Mouse (Mus musculus): ENCODE measurements around the gene Acss2. TPM values are rescaled to one million over a fixed set of nuclear protein-coding genes. Genes with fewer than 3 reads are reported as not detected.

Gene Acss2
- total and polyA plus RNA-seq, 2 experiments from 2014 or later: 16.3 to 25.5 TPM

DNA sequence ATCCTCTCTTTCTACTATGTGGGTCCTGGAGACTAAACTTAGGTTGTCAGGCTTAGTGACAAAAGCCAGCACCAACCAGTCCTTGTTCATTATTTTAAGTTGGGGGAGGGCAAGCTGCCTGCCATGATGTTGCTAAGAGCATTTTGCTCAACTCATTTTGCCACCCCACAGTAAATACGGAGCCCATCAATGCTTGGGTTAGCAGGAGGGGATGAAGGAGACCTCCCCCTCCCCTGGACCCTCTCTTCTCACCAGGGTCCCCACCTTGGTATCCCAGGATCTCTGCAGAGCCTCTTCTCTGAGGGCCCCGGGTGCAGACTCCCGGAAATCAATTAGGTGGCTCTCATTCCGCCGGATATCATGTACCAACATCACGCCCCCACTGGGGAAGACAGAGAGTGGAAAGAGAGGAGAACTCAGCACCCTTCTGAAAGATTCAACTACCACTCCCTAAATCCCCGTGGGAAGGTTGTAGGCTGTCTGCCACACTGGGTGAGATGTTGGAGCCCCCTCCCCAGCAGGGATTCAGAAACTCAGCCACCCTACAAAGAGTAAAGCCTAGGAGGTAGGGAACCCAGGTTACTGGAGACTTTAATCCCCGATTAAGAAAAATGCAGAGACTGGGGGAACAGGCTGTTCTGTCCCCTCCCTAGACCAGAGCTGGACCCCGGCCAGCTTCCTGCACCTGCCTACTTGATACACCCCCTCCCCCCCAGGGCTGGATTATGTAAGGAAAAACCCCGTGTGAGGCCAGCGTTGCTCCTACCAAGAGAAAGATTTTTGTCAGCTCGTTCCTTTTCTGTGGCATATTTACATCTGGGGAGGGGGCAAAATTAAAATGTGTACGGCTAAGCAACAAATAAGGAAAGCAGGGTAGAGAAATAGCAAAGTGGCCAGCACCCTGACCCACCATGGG is 13.1 kb upstream of the Acss2 start:
- Histone ChIP-seq H3K27ac (ENCODE audit: low read depth, low read length) (no peak overlapping the region), H3K4me2 (ENCODE audit: low read depth) (no peak overlapping the region), H3K4me3 (ENCODE audit: low read depth, low read length) (no peak overlapping the region), H3K9me3 (ENCODE audit: low read length) (no peaks in the 10 kb centered on the region), H3K27me3 (ENCODE audit: insufficient read depth, low read length) (no peaks in the 10 kb centered on the region), H3K4me1 (ENCODE audit: insufficient read depth) (0 out of 2 replicates have a peak, but pooled peaks cover 7% of the 10 kb centered on the region), H3K9ac (no peak overlapping the region), H3K36me3 (ENCODE audit: insufficient read depth) (peaks cover 49% of the 10 kb centered on the region)
- ATAC-seq (no peak), DNase-seq (no peak)
- TF ChIP-seq CTCF (IDR thresholded peaks at IDR 0.05; ENCODE audit: low read depth): no peak
- 44% methylated on average over 13 of the region's 13 CpGs for WGBS

GRCm38 (mm10) chr2:155505811-155506210 is 11.9 kb upstream of the Acss2 start:
- H3K9ac ChIP-seq: no peak overlapping the region
- 0 out of 2 replicates have a peak, but pooled peaks cover 7% of the 10 kb centered on the region for H3K4me1 ChIP-seq (ENCODE audit: insufficient read depth)
- DNase-seq: no peak
- no peak overlapping the region for H3K4me2 ChIP-seq (ENCODE audit: low read depth)
- no peak overlapping the region for H3K27ac ChIP-seq (ENCODE audit: low read depth, low read length)
- no peak overlapping the region for H3K4me3 ChIP-seq (ENCODE audit: low read depth, low read length)
- no peak for ATAC-seq
- H3K27me3 ChIP-seq (ENCODE audit: insufficient read depth, low read length): no peaks in the 10 kb centered on the region
- no peaks in the 10 kb centered on the region for H3K9me3 ChIP-seq (ENCODE audit: low read length)
- peaks cover 38% of the 10 kb centered on the region for H3K36me3 ChIP-seq (ENCODE audit: insufficient read depth)
- TF ChIP-seq CTCF (IDR thresholded peaks at IDR 0.05; ENCODE audit: low read depth): no peak
- 94% methylated on average over 9 of the region's 9 CpGs for WGBS

GRCm38 (mm10) chr2:155507721-155508470 is 9.9 kb upstream of the Acss2 start:
- Histone ChIP-seq H3K36me3 (ENCODE audit: insufficient read depth) (peaks cover 26% of the 10 kb centered on the region; the same call in 1 of the 2 replicates), H3K27ac (ENCODE audit: low read depth, low read length) (no peak overlapping the region), H3K4me3 (ENCODE audit: low read depth, low read length) (no peak overlapping the region), H3K4me1 (ENCODE audit: insufficient read depth) (0 out of 2 replicates have a peak, but pooled peaks cover 13% of the 10 kb centered on the region), H3K9me3 (ENCODE audit: low read length) (no peaks in the 10 kb centered on the region), H3K27me3 (ENCODE audit: insufficient read depth, low read length) (no peaks in the 10 kb centered on the region), H3K4me2 (ENCODE audit: low read depth) (no peak overlapping the region), H3K9ac (no peak overlapping the region)
- no peak for ATAC-seq
- TF ChIP-seq CTCF (IDR thresholded peaks at IDR 0.05; ENCODE audit: low read depth): no peak
- DNase-seq: no peak
- WGBS: 62% methylated on average over 10 of the region's 10 CpGs

- no peak for ATAC-seq
- DNase-seq: peak; percentile 21
- Histone ChIP-seq H3K36me3 (ENCODE audit: insufficient read depth) (no peaks in the 10 kb centered on the region; the same call in 1 of the 2 replicates), H3K27me3 (ENCODE audit: insufficient read depth, low read length) (no peaks in the 10 kb centered on the region), H3K4me3 (ENCODE audit: low read depth, low read length) (no peak overlapping the region), H3K4me2 (ENCODE audit: low read depth) (peak overlapping the region; percentile 81; the same call in 1 of the 2 replicates), H3K9me3 (ENCODE audit: low read length) (no peaks in the 10 kb centered on the region), H3K9ac (no peak overlapping the region), H3K27ac (ENCODE audit: low read depth, low read length) (no peak overlapping the region), H3K4me1 (ENCODE audit: insufficient read depth) (peaks cover 23% of the 10 kb centered on the region; the same call in 1 of the 2 replicates)
- 64% methylated on average over 4 of the region's 4 CpGs for WGBS
- peak; percentile 63 for TF ChIP-seq CTCF (IDR thresholded peaks at IDR 0.05; ENCODE audit: low read depth)
Measured at GRCm38 (mm10) chr2:155512479-155512878, 5.3 kb upstream of the Acss2 start.

GRCm38 (mm10) chr2:155513543-155513942 is 4.2 kb upstream of the Acss2 start:
- H3K4me1 ChIP-seq (ENCODE audit: insufficient read depth): peaks cover 17% of the 10 kb centered on the region; the same call in 1 of the 2 replicates
- ATAC-seq (no peak), DNase-seq (peak; percentile 45)
- H3K27me3 ChIP-seq (ENCODE audit: insufficient read depth, low read length): no peaks in the 10 kb centered on the region
- peak overlapping the region; percentile 89 for H3K9ac ChIP-seq
- H3K4me3 ChIP-seq (ENCODE audit: low read depth, low read length): peak overlapping the region; percentile 79
- no peak for TF ChIP-seq CTCF (IDR thresholded peaks at IDR 0.05; ENCODE audit: low read depth)
- 65% methylated on average over 5 of the region's 5 CpGs for WGBS
- no peaks in the 10 kb centered on the region; the same call in 1 of the 2 replicates for H3K36me3 ChIP-seq (ENCODE audit: insufficient read depth)
- H3K27ac ChIP-seq (ENCODE audit: low read depth, low read length): 0 out of 2 replicates have a peak overlapping the region, but pooled peaks have one; percentile 80
- H3K4me2 ChIP-seq (ENCODE audit: low read depth): peak overlapping the region; percentile 81
- no peaks in the 10 kb centered on the region for H3K9me3 ChIP-seq (ENCODE audit: low read length)

DNA sequence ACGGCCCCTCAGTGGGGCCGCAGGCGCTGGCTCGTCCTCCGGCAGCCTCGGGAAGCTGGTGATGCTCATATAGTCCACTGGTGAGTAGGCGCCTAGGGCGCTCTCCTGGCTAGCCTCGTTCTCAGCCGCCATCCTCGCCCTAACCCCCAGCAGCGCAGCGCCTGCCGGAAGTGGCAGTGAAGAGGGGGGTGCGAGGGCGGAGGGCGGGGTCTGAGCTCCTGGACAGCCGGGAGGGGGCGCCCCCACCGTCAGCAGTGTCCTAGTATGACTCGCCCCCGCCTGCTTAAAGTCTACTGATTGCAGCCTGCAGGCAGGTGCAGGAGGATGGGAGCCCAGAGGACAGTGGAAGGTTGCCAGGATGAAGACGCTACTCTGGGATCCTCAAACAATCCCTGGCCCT is 3.1 kb upstream of the Acss2 start:
- Histone ChIP-seq H3K9ac (peak overlapping the region; percentile 89), H3K36me3 (ENCODE audit: insufficient read depth) (no peaks in the 10 kb centered on the region; the same call in 1 of the 2 replicates), H3K4me1 (ENCODE audit: insufficient read depth) (peaks cover 17% of the 10 kb centered on the region; the same call in 1 of the 2 replicates), H3K4me3 (ENCODE audit: low read depth, low read length) (peak overlapping the region; percentile 79), H3K4me2 (ENCODE audit: low read depth) (peak overlapping the region; percentile 81), H3K27ac (ENCODE audit: low read depth, low read length) (peak overlapping the region; percentile 80), H3K9me3 (ENCODE audit: low read length) (no peaks in the 10 kb centered on the region), H3K27me3 (ENCODE audit: insufficient read depth, low read length) (no peaks in the 10 kb centered on the region)
- peak; percentile 64 for TF ChIP-seq CTCF (IDR thresholded peaks at IDR 0.05; ENCODE audit: low read depth)
- under 1% methylated on average over 22 of the region's 23 CpGs for WGBS
- ATAC-seq (peak; percentile 30), DNase-seq (peak; percentile 83)
